Mouse (Mus musculus): ENCODE measurements around the gene Hspa8.

Hspa8 gene

GRCm38 (mm10) chr9:40808907-40809280 lies 8.1 kb downstream of the Hspa8 start:
- in situ Hi-C loops (cut with MboI, MseI), result no loop called here

DNA sequence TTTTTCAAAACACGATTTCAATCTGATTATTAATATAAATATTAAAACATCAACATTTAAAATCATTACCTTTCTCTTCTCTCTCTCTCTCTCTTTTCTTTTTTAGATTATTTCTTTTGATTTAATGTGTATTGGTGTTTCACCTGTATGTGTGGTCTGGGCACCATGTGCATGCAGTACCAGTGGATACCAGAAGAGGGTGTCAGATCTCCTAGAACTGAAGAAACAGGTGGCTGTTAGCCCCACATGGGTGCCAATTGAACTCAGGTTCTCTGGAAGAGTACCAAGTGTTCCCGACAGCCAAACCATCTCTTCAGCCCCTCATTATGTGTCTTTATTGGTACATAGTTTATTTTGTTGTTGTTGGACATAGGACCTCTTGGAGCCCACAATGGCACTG lies 11.1 kb downstream of the Hspa8 start:
- in situ Hi-C loops (cut with MboI, MseI), result loop anchor here (10.0 kb wide), 1 partner anchor 313 kb away; no protein-coding TSS in a partner anchor

- in situ Hi-C loops (cut with MboI, MseI), result loop anchor here (10.0 kb wide), 1 partner anchor 311 kb away; no protein-coding TSS in a partner anchor
These were observed 13.3 kb downstream of the Hspa8 start for GRCm38 (mm10) chr9:40814060-40814459.

- in situ Hi-C loops (cut with MboI, MseI), result loop anchor here (10.0 kb wide), 1 partner anchor 307 kb away; no protein-coding TSS in a partner anchor
These were observed 16.7 kb downstream of the Hspa8 start for GRCm38 (mm10) chr9:40817325-40818028.

DNA sequence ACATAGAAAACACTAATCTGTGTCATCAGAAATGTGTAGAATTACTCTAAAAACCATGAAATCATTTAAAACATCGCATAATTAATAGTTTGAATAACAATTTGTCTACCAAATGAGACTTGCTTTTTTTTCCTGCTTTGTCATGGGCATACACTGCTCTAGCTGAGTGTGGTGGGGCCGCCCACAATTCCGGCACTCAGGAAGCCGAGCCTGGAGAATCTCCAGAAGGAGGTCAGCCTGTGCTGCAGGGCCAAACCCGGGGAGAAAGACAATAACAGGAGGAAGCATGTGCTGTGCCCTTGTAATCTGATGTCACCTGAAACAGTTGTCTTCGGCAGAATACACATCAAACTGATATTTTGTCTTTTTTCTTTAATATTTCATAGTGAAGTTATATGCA lies 24.8 kb downstream of the Hspa8 start:
- in situ Hi-C loops (cut with MboI, MseI), result loop anchor here (5.0 kb wide), 1 partner anchor 357 kb away; no protein-coding TSS in a partner anchor

DNA sequence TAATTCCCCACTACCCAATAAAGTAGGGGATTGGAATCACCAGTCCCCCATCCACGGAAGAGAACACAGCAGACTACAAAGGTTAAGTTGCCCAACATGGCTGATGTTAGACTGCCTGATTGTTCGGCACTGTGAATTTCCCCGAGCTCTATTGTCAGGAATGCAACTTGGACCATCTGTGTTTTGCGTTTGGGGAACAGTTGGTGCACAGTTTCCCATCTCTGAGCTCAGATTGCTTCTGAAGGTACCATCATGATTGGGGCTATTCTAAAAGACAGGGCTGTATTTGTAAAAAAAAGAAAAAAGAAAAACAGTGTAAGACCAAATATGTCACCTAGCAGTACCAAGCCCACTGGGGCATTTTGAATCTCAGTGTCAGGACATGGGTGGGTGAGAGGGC lies 26.6 kb downstream of the Hspa8 start:
- in situ Hi-C loops (cut with MboI, MseI), result loop anchor here (5.0 kb wide), 1 partner anchor 355 kb away; no protein-coding TSS in a partner anchor

DNA sequence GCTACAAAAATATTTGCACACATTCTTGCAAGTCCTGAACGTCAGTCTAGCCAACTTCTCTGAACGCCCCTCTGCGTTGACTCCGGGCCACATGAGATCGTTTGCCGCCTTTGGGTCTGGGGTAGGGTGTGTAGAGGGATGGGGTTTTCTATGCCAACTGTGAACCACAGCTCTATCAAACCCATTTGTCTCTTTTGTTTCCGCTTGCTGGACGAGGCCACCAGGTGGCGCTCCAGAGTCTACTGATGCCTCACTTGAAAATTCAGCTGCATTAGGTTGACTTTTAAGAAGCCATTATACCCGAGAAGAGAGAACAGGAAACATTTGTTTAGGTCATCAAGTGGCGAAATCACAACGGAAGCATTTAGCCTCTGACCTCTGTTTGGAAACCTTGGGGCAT lies 33.8 kb downstream of the Hspa8 start:
- in situ Hi-C loops (cut with MboI, MseI), result loop anchor here (10.0 kb wide), 1 partner anchor 150 kb away; no protein-coding TSS in a partner anchor

DNA sequence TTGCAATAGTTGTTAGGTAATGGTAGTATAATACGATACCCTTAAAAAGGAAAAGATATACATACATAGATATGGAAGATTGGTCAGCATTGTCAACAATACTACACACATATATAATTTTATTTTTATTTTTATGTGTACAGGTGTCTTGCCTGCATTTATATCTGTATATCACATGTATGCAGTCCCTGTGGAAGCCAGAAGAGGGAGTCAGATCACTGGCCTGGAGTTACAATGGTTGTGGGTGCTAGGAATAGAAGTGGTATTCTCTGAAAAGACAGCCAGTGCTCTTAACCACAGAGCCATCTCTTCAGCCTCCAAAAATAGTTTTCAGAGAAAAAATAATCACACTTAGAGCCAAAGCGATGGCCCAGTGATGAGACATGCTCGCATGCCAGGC lies 35.9 kb downstream of the Hspa8 start:
- in situ Hi-C loops (cut with MboI, MseI), result loop anchor here (10.0 kb wide), 1 partner anchor 148 kb away; no protein-coding TSS in a partner anchor

DNA sequence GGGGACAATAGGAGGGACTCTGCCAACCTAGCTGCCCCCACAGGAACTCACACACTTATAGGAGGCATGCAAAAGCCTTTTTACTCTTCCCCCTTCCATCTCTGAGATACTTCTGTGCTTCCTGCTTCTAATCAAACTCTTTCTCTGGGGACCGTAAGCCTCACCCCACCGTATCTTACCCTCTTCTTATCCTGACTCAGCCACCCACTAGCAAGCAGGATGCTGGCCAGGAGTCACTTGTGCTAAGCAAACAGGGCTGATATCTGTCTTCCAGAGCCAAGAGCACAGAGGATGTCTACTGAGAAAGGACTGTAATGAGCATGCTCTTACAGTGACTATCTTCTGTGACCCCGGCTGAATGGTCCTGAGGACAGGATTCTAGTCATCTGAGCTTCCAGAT lies 38.9 kb downstream of the Hspa8 start:
- in situ Hi-C loops (cut with MboI, MseI), result loop anchor here (10.0 kb wide), 2 partner anchors 145 to 955 kb away; no protein-coding TSS in a partner anchor

DNA sequence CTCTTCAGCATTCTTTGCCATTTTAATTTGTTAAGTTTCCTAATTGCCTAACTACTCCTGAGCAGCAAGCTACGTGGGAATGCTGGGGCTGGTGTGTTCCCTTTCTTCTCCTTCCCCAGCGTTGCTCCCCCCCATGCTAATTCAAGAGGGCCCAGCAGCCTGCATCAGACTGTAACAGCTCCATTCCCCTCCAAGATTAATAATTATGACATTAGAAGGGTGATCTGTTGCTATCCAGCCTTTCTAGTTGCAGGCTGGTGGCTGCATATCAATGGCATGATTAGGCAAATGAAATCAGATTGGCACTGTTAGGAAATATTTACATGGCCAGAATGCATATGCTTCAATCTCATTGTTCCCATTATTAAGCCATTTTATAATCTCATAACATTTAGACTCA lies 50.7 kb downstream of the Hspa8 start:
- in situ Hi-C loops (cut with MboI, MseI), result no loop called here

GRCm38 (mm10) chr9:40858461-40859160 lies 57.8 kb downstream of the Hspa8 start:
- in situ Hi-C loops (cut with MboI, MseI), result no loop called here

DNA sequence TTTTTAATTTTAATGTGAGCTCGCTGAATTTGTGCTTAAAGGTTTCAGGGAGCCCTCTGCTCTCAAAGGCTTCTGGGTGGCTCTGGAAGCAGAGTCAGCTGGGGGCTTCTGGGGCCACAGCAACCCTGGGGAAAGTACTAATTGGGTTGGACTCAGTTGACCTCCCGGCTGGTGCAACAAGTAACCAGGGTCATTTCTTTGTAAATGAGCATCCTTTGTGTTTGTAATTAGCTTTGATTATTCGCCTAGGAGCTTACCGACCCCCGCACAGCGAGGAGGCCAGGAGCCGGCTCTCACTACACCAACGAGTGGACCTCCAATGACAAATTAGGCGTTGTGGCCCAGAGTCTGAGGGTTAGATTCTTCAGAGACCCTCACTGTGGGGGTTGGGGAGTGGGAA lies 58.4 kb downstream of the Hspa8 start:
- in situ Hi-C loops (cut with MboI, MseI), result no loop called here

All from T-helper 2 cell (primary cell).